Mouse (Mus musculus) neural tube, embryonic 10.5 days (tissue): ENCODE measurements around the gene Galnt3.

Experiments used
- DNase-seq: peaks from one replicate; pipeline ENCODE4 v3.0.0-alpha.2; 2017; ENCODE audit warnings: low spot score; ENCODE audit errors: extremely low spot score

Gene Galnt3

DNA sequence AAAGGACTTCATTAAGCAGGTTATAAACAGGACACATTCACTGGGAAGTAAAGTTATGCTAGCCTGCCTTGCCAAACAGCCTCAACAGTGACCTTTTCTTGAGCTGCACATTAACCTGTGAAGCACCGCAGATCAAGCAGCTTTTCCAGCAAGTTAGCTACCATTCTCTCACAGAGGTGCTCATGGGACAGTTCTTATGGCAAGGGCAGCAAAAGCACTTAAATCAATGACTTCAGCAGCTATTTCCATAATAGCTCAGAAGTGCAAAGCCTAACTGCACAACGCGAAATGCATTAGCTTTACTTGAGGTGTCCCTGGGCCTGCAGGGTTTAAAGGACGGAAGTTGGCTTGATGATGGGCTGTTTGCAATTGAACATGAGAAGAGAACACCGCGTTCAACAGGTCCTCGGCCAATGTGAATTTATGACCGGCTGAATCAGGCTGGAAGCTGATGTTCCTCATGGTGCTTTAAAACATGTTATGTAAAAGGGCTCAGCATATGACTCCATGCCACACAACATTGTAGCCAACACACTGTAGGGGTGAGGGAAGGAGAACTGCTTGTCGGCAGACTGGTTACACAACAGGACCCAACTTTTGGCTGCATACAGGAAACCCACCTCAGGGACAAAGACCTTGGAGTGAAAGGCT lies 16.8 kb downstream of the Galnt3 start:
- DNase-seq, result no peak

DNA sequence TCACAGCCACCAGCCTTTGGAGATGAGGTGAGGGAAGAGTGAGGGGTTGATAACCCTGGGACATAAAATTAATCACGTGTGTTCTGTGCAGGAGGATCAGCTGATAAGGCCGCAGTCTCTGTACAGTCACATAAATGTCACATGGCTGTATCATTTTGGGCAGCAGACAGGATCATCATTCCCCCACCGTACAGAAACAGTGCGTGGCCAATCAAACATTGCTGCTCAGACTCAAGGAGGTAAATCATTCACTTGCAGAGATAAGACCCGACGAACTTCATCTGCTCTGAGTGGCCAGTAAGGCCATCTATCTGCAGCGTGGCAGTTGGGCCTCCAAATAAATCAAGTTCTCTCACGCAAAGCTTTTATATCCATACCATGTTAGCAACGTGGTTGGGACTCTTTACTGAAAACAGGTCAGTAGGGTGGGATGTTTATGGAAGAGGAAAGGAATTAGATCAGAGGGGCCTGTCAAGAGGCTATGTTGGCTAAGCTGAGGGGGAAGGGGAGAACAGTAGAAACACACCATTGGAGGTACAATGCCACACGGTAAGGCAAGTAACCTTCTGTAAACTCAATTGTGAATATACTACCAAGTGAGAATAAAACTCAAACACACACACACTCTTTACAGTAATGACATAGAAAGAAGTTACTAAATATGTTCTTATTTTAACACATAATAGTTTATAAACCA lies 20.9 kb downstream of the Galnt3 start:
- DNase-seq, result no peak

DNA sequence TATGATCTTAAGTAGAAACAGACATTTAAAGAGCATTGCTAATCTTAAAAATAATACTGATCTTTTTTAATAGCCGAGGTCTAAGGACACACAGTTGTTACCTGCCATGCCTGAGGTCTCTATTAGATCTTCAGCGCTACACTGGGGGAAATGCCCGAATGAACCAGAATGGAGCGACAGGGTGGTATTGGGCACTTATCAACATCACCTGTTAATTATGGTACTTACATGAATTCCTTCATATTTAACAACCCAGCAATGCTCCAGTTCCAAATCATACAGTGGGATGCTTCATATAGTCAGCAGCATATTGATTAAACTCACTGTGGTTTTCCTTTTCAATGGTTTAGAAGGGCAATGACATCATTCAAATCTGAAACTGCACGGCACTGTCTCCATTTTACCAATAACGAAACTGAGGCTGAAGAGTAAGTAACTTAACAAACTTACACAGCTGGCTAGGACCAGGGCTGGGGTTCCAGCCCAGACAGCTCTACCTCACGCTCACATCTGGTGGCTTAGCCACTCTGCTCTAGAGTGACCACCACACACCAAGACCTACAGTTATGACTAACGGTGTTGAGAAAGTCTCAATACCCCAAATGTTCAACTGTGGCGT lies 23.0 kb downstream of the Galnt3 start:
- DNase-seq, result no peak

DNA sequence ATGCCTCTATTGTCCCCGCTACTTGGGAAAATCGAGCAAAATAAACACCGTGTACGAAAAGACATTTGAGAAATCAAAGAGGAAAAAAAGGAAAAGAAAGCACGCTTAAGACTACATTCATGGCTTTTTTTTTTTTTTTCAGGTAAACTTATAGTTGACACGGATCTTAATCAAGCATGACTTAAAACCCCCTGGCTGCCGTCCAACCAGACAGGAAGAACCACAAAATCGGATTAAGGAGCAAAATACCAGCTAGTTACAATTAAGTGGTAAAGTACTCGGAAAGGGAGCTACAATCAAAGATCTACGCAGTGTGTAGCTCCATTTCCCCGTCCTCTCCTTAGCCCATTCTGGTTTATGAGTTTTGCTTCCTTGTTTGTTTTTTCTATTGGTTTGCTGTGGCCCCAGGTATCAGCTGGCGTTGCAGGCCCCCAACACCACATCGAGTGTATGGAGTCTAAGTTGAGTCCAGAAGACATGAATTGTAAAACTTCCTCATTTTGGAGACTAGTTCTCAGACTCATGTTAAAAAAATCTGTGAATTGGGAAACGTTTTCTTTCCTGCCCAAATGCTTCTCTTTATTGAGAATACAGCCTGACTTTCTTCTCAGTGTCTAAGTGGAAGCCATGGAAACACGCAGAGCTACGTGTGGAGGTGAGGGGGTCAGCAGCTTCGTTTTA lies 24.0 kb downstream of the Galnt3 start:
- DNase-seq, result no peak

DNA sequence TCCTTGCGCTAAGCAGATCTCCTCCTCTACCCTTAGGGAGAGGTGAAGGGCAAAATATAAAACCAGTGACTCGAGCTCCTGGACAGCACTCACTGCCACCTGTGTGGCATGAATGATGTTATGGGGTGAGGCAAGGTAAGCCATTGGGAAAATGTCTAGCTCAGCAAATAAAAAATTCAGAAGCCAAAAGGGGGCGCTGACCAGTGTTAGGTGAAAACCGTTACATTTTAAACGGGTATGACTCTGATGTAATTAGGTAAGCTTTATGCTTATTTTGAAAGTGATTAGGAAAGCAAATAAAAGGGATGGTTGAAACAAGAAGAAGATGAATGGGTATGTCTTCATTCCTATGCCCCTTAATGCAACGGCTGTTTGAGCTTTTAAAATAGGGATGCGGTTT lies 24.6 kb downstream of the Galnt3 start:
- DNase-seq, result no peak

DNA sequence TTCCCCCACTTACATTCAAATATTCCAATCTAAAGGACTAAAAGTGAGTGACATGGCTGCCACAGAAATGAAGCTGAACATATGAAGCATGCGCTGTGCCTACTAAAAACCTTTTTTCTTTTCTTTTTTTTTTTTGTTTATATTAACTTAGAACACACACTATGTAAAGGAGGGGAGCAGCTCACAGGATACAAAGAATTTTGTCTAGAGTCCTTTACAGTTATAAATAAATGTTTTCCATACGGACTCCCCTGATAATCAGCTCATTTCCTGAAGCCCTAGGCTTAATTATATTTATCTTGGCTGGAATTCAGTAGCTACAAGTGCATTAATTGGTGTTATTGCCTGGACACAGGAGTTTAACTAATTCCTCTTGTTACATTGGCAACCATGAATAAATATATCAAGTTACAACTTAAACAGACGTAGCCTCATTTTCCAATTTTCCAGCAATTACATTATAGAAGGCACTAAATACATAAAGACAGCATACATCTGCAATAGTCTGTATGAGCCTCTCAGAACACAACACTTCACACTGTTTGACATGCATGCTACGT lies 30.1 kb downstream of the Galnt3 start:
- no peak for DNase-seq

DNA sequence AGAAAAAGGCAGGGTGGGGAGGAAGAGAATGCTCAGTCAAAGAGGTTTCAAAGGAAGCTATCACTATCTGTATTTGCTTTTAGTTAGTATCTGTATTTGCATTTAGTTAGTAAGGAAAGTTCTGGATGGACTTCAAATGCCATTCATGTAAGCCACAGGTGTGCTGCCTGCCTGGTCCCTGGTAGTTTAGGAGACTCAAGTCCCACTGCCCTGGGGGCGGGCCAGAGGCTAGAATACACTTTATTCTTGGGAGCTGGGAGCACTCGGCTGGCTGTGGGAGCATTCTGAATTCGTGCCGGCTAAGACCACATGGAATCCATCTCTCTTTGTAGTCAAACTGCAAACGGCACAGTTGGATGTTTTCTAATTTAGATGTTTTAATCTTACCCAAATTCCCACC lies 33.5 kb downstream of the Galnt3 start:
- DNase-seq, result peak; percentile 7

DNA sequence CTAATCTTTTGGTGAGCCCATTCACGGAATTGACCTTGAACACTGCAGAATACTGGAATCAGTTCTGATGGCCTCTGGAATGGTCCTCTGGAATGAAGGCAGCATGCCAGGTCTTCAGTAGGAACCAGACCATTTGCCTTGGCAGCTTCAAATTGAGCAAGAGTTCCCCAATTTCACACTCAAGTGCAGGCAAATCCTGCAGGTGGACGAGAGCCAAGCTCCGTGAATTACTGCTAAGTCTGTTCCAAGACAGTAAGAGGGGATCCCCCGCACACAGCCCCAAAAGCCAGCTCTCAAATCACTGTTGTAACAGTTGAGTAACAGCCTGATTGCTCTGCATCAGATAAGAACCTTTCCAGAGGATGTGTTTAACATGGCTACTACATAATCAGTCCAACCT lies 42.9 kb downstream of the Galnt3 start:
- DNase-seq, result peak; percentile 6

DNA sequence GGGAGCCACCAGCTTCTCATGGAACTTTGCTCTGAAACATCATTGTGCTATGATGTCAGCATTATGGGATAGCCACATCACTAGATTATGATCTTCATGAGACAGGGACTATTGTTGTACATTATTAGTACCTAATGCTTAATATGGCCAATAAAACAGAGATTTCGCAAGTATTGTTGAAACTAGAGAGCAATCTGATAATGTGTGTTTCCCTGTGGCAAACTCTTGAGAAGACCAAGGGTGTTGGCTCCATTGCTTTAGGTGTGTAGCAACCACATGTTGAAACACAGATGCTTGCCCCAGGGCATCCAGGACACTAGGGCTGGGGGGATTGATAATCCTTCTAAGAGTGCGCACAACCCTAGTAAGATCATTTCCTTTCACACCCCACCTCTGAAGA lies 44.1 kb downstream of the Galnt3 start:
- DNase-seq, result no peak

DNA sequence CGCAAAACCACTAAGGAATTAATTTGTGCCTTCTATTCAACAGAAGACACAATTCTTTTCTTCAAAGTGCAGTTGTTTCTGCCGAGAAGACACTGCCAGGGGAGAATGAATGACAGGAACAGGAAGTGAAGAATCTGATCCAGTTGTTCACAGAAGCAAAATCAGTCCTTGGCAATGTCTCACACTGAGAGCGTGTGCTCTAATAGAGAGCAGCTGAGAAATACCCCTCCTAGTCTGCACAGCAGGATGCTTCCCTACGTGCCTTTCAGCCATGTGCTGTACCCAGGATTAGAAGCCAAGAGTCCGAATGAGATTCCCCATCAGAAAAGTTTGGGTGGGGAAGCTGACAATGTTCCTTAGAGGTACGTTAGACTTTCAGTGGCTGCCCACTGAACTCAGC lies 55.3 kb downstream of the Galnt3 start:
- DNase-seq, result no peak

DNA sequence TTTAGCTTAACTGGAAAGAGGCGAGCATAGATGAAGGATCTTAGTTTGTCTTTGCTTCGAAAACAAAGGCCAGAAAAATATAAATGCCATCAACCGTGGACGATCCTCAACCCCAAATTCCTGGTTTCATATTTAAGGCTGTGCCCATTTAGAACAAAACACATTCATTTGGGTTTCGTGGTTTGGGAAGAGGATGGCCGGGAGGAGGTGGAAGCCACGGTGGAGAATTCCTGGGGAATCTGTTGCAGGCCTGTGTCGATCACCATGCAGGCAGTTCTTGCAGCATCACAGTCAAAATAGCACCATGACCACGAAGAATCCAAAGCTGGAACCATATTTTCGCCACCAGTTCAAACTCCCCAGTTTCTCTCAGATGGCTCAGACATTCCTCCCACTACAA lies 61.5 kb downstream of the Galnt3 start:
- DNase-seq, result no peak

DNA sequence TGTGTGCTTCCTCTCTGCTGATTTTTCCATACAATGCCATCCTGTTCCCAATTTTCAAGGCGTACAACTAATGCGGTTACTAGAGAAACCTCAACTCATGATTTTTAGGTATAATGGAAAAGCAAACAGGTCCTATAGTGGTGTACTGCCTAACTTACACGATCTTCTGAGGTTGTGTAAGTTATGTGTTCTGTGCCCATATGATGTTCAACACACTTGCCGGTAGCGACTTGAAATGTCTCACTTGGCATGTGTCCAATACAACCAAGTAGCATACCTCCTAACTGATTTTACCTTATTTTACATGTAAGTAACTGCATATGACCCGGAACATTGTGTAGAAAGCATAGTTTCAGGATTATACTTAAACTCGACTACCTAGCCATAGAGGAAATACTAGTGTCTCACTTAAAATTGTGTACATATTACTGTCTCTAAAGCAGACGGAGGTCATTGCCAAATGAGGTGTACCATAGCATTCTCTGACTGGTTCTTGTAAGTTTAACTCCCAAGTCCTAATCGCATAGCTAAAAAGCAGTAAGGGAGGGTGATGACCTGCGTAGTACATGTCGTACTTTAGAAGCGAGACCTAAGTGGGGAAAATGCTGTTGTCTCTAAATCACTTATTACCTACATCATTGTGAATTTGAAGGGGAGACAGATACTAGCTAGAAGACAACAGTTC lies 80.2 kb downstream of the Galnt3 start:
- no peak for DNase-seq

DNA sequence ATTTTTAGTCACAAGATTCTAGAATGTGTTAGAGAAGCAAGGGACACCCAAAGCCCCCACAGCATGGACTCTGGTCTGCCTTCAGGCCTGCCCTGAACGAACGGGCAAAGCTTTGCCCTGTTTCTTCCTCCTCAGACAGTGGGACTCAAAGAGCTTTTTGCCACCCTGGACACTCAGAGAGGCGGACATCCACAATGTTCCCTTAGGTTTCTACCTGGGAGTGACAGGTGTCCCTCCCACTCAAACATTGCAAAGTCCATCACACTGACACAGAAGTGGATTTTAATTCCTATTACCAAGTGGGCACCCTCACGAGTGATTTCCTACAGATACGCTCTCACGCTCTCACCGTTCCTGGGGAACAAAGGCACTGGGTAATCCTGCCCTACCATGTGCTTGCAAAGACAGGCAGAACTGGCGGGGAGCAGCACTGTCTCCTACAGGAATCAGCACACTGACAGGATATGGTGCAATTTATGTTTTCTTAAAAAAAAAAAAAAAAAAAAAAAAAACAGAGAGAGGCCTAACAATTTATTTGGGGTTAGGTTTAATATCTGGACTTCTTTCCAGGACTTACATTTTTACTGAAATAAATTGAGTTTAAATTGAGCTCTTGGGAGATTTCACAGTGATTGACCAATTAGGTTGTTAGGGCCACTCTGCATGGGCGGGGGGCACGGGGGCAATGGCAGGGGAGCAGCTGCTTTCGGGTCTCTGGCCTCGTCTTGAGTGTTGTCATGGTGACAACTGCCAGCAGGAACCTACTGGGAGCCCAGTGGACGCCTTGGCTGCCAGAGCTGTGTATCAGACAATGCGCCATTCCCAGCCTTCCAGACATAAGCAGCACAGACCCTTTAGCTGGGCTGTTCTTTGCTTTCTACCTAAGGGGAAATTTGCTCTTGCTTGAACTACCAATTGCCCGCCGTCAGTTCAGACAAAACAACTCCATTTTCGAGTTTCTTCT lies 81.1 kb downstream of the Galnt3 start:
- peak; percentile 52 for DNase-seq

DNA sequence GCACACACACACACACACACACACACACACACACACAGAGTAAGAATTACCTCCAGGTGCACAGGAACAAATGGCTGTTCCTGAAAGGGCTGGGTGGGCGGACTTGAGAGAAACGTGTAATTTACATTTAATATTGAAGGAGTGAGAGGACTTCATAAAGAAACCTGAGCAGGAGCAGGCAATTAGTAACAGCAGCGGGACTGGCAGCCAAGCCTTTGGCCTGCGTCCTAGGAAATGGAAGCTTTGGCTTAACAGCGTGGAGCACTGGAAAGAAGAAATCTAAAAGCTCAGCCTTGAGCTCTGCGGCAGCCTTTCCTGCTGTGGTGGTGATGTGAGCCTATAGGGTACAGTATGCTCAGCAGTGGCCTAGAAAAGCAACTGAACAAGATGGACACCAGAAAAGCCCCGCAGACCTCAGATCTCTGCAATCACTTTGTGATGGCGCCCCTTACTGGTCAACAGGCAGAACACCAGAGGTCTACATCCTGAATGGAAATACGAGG lies 82.8 kb downstream of the Galnt3 start:
- DNase-seq, result peak; percentile 49

DNA sequence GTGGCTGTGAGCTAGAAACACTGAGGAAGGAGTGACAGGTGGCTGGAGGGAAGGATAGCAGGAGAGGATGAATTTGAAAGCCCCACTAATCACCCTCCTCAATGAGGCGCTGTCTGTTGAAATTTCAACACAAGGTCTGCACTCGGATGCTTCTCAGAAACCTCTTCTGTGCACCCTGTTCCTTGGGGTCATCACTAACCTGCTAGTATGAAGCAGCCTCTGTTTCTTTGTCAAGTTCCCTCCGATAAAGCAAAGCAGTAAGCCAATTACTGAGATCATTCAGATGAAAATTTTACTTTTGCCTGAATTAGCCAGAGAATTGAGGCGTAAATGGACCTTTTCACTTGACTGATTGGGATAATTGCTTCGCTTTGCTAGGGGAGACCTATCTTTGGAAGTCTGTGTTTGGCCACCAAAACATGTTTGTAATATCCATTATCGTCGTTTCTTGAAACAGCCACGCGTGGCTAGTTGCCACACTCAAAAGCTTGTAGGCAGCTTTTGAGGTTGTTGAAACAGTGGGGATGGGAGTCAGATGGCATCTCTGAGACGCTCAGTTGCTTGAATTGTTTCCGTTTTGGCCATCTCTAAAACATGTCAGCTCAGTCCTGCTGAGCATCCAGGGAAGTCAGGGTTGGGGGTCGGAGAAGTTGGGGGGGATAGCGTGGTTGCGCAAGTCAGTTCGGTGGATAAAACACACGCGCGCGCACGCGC lies 83.4 kb downstream of the Galnt3 start:
- no peak for DNase-seq

DNA sequence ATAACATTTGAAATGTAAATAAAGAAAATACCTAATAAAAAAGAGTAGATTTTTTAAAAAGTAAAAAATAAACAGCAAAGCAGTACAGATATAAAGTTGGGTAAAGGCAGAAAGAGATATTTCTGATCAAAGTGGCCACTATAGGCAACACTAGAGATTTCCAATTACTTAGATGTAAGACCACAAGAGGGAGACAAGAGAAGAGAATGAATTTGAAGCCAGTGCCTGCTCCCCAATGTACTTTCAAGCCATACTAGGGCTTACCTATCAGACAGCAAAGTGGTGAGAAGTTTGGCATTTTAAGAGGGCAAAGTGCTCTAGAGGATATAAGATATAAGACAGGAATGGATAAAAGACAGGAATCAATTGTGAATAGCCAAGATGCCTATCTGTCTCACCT lies 84.2 kb downstream of the Galnt3 start:
- DNase-seq, result no peak

DNA sequence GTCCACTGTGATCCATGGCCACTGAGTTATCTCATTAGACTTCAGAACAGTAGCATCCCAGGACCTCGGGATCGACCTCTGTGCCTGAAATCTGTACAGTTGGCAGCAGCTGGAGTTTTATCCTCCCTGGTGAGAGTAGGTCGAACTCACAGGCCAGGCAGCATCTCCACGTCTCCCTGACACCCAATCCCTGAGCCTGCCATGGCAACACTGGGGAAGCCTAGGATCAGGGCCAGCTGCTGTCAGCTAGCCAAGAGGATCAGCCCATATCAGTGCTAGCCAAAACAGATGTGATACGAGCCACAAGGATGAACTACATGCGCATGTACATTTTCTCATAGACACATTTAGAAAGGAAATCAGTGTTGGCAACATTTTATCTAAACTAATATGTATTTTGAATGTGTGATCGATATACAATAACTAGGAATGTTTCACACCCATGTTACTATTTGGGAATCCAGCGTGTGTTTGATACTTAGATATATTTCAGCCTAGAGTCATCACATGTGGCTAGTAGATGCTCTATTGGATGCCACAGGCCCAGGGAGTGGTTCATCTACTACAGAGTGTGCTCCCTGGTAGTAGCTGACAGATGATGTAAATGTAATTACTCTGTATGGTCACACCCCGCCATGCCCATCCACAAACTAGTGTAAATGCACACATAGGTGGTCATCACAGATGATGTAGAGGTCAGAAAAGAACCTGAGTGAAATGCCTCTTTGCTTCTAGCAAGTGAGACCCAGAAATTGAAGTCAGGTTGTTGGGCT lies 89.7 kb downstream of the Galnt3 start:
- no peak for DNase-seq
